Mouse (Mus musculus) splenic B cell, adult 2 months (primary cell): Measurements from ENCODE around the gene Gm765.

ENCODE experiments used
- DNase-seq: peaks from one replicate; pipeline ENCODE4 v3.0.0-alpha.2; 2011; ENCODE audit warnings: low read depth, low spot score
- H3K27me3 ChIP-seq: 2 replicates; pipeline ENCODE4 v1.6.1; 2012; ENCODE audit warnings: mild to moderate bottlenecking, low read length, moderate library complexity, mixed read lengths; ENCODE audit not compliant: control insufficient read depth, poor library complexity, insufficient read depth, severe bottlenecking
- H3K36me3 ChIP-seq: 2 replicates; pipeline ENCODE4 v1.6.1; 2012; ENCODE audit warnings: mild to moderate bottlenecking, low read length, moderate library complexity, mixed read lengths; ENCODE audit not compliant: control insufficient read depth, poor library complexity, insufficient read depth, severe bottlenecking

Gm765 gene

GRCm38 (mm10) chr6:98342654-98343053 is at the start of gene Gm765:
Gm765 (minus strand) TSS chr6:98342754.
- no peaks in the 10 kb centered on the region for H3K36me3 ChIP-seq
- DNase-seq: no peak

GRCm38 (mm10) chr6:98385487-98385886 is 42.9 kb upstream of the Gm765 start:
- no peak for DNase-seq
- H3K27me3 ChIP-seq: no peaks in the 10 kb centered on the region

More at GRCm38 (mm10) chr6:98342654-98343053, at the start of gene Gm765:
- H3K27me3 ChIP-seq: no peaks in the 10 kb centered on the region

GRCm38 (mm10) chr6:98384431-98384830 is 41.9 kb upstream of the Gm765 start:
- Histone ChIP-seq H3K27me3 (no peaks in the 10 kb centered on the region), H3K36me3 (no peaks in the 10 kb centered on the region)
- no peak for DNase-seq

More at GRCm38 (mm10) chr6:98385487-98385886, 42.9 kb upstream of the Gm765 start:
- no peaks in the 10 kb centered on the region for H3K36me3 ChIP-seq

GRCm38 (mm10) chr6:98383411-98383810 is 40.9 kb upstream of the Gm765 start:
- H3K27me3 ChIP-seq: no peaks in the 10 kb centered on the region
- no peaks in the 10 kb centered on the region for H3K36me3 ChIP-seq
- DNase-seq: peak; percentile 16

- H3K27me3 ChIP-seq: no peaks in the 10 kb centered on the region
Observed at GRCm38 (mm10) chr6:98366199-98366598, 23.6 kb upstream of the Gm765 start.

GRCm38 (mm10) chr6:98355271-98355670 is 12.7 kb upstream of the Gm765 start:
- DNase-seq: no peak
- no peaks in the 10 kb centered on the region for H3K36me3 ChIP-seq
- H3K27me3 ChIP-seq: no peaks in the 10 kb centered on the region

More at GRCm38 (mm10) chr6:98366199-98366598, 23.6 kb upstream of the Gm765 start:
- DNase-seq: no peak
- no peaks in the 10 kb centered on the region for H3K36me3 ChIP-seq

GRCm38 (mm10) chr6:98353285-98353684 is 10.7 kb upstream of the Gm765 start:
- Histone ChIP-seq H3K36me3 (no peaks in the 10 kb centered on the region), H3K27me3 (no peaks in the 10 kb centered on the region)
- no peak for DNase-seq

- H3K36me3 ChIP-seq: no peaks in the 10 kb centered on the region
- peak; percentile 2 for DNase-seq
Observed at GRCm38 (mm10) chr6:98332714-98333113, 9.8 kb downstream of the Gm765 start.

GRCm38 (mm10) chr6:98311659-98312058 is 30.9 kb downstream of the Gm765 start:
- no peak for DNase-seq
- Histone ChIP-seq H3K27me3 (no peaks in the 10 kb centered on the region), H3K36me3 (no peaks in the 10 kb centered on the region)

More at GRCm38 (mm10) chr6:98332714-98333113, 9.8 kb downstream of the Gm765 start:
- H3K27me3 ChIP-seq: no peaks in the 10 kb centered on the region

- no peaks in the 10 kb centered on the region for H3K36me3 ChIP-seq
- no peak for DNase-seq
- no peaks in the 10 kb centered on the region for H3K27me3 ChIP-seq
Observed at GRCm38 (mm10) chr6:98307647-98308046, 34.9 kb downstream of the Gm765 start.

GRCm38 (mm10) chr6:98307159-98307558 is 35.4 kb downstream of the Gm765 start:
- no peaks in the 10 kb centered on the region for H3K36me3 ChIP-seq
- H3K27me3 ChIP-seq: no peaks in the 10 kb centered on the region
- no peak for DNase-seq

GRCm38 (mm10) chr6:98292064-98292463 is 50.5 kb downstream of the Gm765 start:
- no peaks in the 10 kb centered on the region for H3K36me3 ChIP-seq
- DNase-seq: no peak
- no peaks in the 10 kb centered on the region for H3K27me3 ChIP-seq

- Histone ChIP-seq H3K36me3 (no peaks in the 10 kb centered on the region), H3K27me3 (no peaks in the 10 kb centered on the region)
- DNase-seq: no peak
Observed at GRCm38 (mm10) chr6:98288316-98288715, 54.2 kb downstream of the Gm765 start.

- Histone ChIP-seq H3K36me3 (no peaks in the 10 kb centered on the region), H3K27me3 (no peaks in the 10 kb centered on the region)
- DNase-seq: no peak
Observed at GRCm38 (mm10) chr6:98287521-98287920, 55.0 kb downstream of the Gm765 start.

GRCm38 (mm10) chr6:98285190-98285589 is 57.4 kb downstream of the Gm765 start:
- no peaks in the 10 kb centered on the region for H3K36me3 ChIP-seq

GRCm38 (mm10) chr6:98282791-98283190 is 59.8 kb downstream of the Gm765 start:
- no peak for DNase-seq

More at GRCm38 (mm10) chr6:98285190-98285589, 57.4 kb downstream of the Gm765 start:
- no peak for DNase-seq
- no peaks in the 10 kb centered on the region for H3K27me3 ChIP-seq

More at GRCm38 (mm10) chr6:98282791-98283190, 59.8 kb downstream of the Gm765 start:
- H3K36me3 ChIP-seq: no peaks in the 10 kb centered on the region
- no peaks in the 10 kb centered on the region for H3K27me3 ChIP-seq
